Mouse (Mus musculus): Measurements from ENCODE around the gene Oxnad1.

GRCm38 (mm10) chr14:32056675-32057074 is 28.5 kb upstream of the Oxnad1 start:
- TF ChIP-seq TAL1 (conservative IDR thresholded peaks at IDR 0.05; ENCODE audit: low read depth, low read length) (no peak), CTCF (IDR thresholded peaks at IDR 0.05; ENCODE audit: low read depth, low read length) (no peak), POLR2AphosphoS5 (IDR thresholded peaks at IDR 0.05; ENCODE audit: insufficient replicate concordance, low read depth, low read length) (no peak), GATA1 (IDR thresholded peaks at IDR 0.05; ENCODE audit: borderline replicate concordance, low read length) (no peak)
